Comparison of ENCODE assay signal across 10 mouse cellular contexts in the genomic region with DNA sequence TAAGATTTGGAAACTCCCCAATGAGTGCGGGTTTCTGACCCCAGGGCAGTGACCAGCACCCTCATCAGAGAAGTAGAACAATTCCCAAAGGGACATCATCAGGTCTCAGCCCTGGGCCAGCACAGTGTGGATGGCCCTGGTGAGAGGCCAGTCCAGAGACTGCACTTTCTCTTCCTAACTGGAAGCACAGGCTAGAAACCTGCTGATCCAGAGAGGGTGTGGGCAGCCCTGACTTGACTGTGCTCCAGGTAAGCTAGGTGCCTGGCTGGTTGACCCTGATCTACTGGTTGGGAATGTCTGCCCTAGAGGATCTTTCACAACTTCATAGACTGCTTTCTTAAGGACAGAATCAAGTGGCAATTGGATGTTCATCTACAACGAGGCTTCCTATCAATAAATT.
DNase-seq lines count a peak whose midpoint lies in the region; ATAC-seq and TF ChIP-seq lines count a peak whose summit lies in the region.
"Had no signal": no experiment of that assay in that cellular context is flagged by ENCODE, and none has a peak within 500 bp of the region (broad histone marks: within the 10 kb centered on the region; RNA-seq: fewer than 3 reads in every experiment).

No protein-coding gene starts in this region.

- H3K9ac ChIP-seq in hindbrain, postnatal 0 days (replicated peaks; ENCODE audit: low read length) = no peak overlapping the region
- H3K9ac ChIP-seq in midbrain, postnatal 0 days (replicated peaks; ENCODE audit: low read length, poor library complexity, severe bottlenecking) = no peak overlapping the region
- no peak overlapping the region for H3K9ac ChIP-seq in intestine, embryonic 15.5 days
- no peak overlapping the region for H3K9ac ChIP-seq in stomach, embryonic 14.5 days (replicated peaks; ENCODE audit: low read depth, low read length)
- H3K9ac ChIP-seq: lung, embryonic 15.5 days had no signal

- H3K4me3 ChIP-seq in hindbrain, embryonic 10.5 days = no peak overlapping the region
- H3K4me3 ChIP-seq in hindbrain, postnatal 0 days (ENCODE audit: low read length) = no peak overlapping the region
- peak overlapping the region; percentile 35; the same call in 1 of the 2 replicates for H3K4me3 ChIP-seq in midbrain, embryonic 10.5 days
- no peak overlapping the region for H3K4me3 ChIP-seq in midbrain, postnatal 0 days (ENCODE audit: low read depth, low read length)
- H3K4me3 ChIP-seq in intestine, embryonic 15.5 days (replicated peaks) = no peak overlapping the region
- no peak overlapping the region for H3K4me3 ChIP-seq in stomach, embryonic 14.5 days (ENCODE audit: low read depth, low read length)
- H3K4me3 ChIP-seq: lung, embryonic 15.5 days had no signal

- H3K27ac ChIP-seq in hindbrain, embryonic 10.5 days = peak overlapping the region; percentile 62; the same call in 1 of the 2 replicates
- no peak overlapping the region for H3K27ac ChIP-seq in hindbrain, postnatal 0 days
- H3K27ac ChIP-seq in midbrain, embryonic 10.5 days (replicated peaks) = peak overlapping the region; percentile 75
- no peak overlapping the region for H3K27ac ChIP-seq in midbrain, postnatal 0 days (ENCODE audit: low read depth, low read length)
- H3K27ac ChIP-seq in intestine, embryonic 15.5 days = no peak overlapping the region
- H3K27ac ChIP-seq in stomach, embryonic 14.5 days (ENCODE audit: low read length) = no peak overlapping the region
- H3K27ac ChIP-seq: lung, embryonic 15.5 days had no signal

- no peak for ATAC-seq in hindbrain, postnatal 0 days
- ATAC-seq in midbrain, postnatal 0 days (ENCODE audit: low FRiP score) = no peak
- ATAC-seq in intestine, embryonic 15.5 days = peak; percentile 21
- peak; percentile 39; the same call in 1 of the 2 replicates for ATAC-seq in stomach, embryonic 14.5 days (ENCODE audit: insufficient number of reproducible peaks, insufficient read depth, low FRiP score, low read depth)

- TF ChIP-seq CTCF in hindbrain, postnatal 0 days (IDR thresholded peaks at IDR 0.05; ENCODE audit: low read depth) = no peak
- no peak for TF ChIP-seq CTCF in midbrain, postnatal 0 days (IDR thresholded peaks at IDR 0.05)

- H3K4me2 ChIP-seq in hindbrain, postnatal 0 days (ENCODE audit: low read depth, low read length) = no peak overlapping the region
- no peak overlapping the region for H3K4me2 ChIP-seq in midbrain, postnatal 0 days (ENCODE audit: low read depth, low read length, poor library complexity, severe bottlenecking)
- no peak overlapping the region for H3K4me2 ChIP-seq in intestine, embryonic 15.5 days (replicated peaks)
- H3K4me2 ChIP-seq in stomach, embryonic 14.5 days (replicated peaks; ENCODE audit: low read depth, low read length) = no peak overlapping the region

- H3K27me3 ChIP-seq in hindbrain, embryonic 10.5 days (ENCODE audit: insufficient read depth, poor library complexity, severe bottlenecking) = peaks cover 6% of the 10 kb centered on the region; the same call in 1 of the 2 replicates
- H3K27me3 ChIP-seq in hindbrain, postnatal 0 days (ENCODE audit: insufficient read depth, low read length) = no peaks in the 10 kb centered on the region
- H3K27me3 ChIP-seq in midbrain, embryonic 10.5 days (ENCODE audit: low read depth, poor library complexity, severe bottlenecking) = no peaks in the 10 kb centered on the region
- no peaks in the 10 kb centered on the region for H3K27me3 ChIP-seq in midbrain, postnatal 0 days (ENCODE audit: insufficient read depth, low read length)
- H3K27me3 ChIP-seq in intestine, embryonic 15.5 days (replicated peaks) = no peaks in the 10 kb centered on the region
- H3K27me3 ChIP-seq in stomach, embryonic 14.5 days (ENCODE audit: control insufficient read depth, insufficient read depth, low read length) = no peaks in the 10 kb centered on the region
- H3K27me3 ChIP-seq: lung, embryonic 15.5 days had no signal

- no peaks in the 10 kb centered on the region for H3K36me3 ChIP-seq in hindbrain, embryonic 10.5 days
- no peaks in the 10 kb centered on the region for H3K36me3 ChIP-seq in hindbrain, postnatal 0 days (ENCODE audit: insufficient read depth, low read length)
- H3K36me3 ChIP-seq in midbrain, embryonic 10.5 days = no peaks in the 10 kb centered on the region
- no peaks in the 10 kb centered on the region for H3K36me3 ChIP-seq in midbrain, postnatal 0 days (ENCODE audit: insufficient read depth, low read length)
- no peaks in the 10 kb centered on the region for H3K36me3 ChIP-seq in intestine, embryonic 15.5 days
- no peaks in the 10 kb centered on the region for H3K36me3 ChIP-seq in stomach, embryonic 14.5 days (ENCODE audit: control insufficient read depth, insufficient read depth, low read length)
- H3K36me3 ChIP-seq: heart, embryonic 10.5 days; lung, embryonic 15.5 days had no signal

- DNase-seq in hindbrain, embryonic 10.5 days (ENCODE audit: low spot score) = no peak
- DNase-seq in hindbrain, postnatal 0 days (ENCODE audit: low spot score) = no peak
- DNase-seq in midbrain, embryonic 10.5 days (ENCODE audit: low spot score) = no peak
- DNase-seq in midbrain, postnatal 0 days (ENCODE audit: low spot score) = no peak
- DNase-seq in spleen, adult 18-20 months = no peak
- DNase-seq in ovary, postnatal 36 days (ENCODE audit: low spot score) = no peak

- 79% methylated on average over 2 of the region's 2 CpGs for WGBS in hindbrain, embryonic 10.5 days
- 79% methylated on average over 2 of the region's 2 CpGs for WGBS in hindbrain, postnatal 0 days
- WGBS in midbrain, embryonic 10.5 days = 82% methylated on average over 2 of the region's 2 CpGs
- WGBS in midbrain, postnatal 0 days = 73% methylated on average over 2 of the region's 2 CpGs
- 81% methylated on average over 2 of the region's 2 CpGs for WGBS in intestine, embryonic 15.5 days
- 79% methylated on average over 2 of the region's 2 CpGs for WGBS in stomach, embryonic 14.5 days

- no peaks in the 10 kb centered on the region for H3K9me3 ChIP-seq in hindbrain, embryonic 10.5 days
- no peaks in the 10 kb centered on the region for H3K9me3 ChIP-seq in hindbrain, postnatal 0 days (ENCODE audit: low read length)
- H3K9me3 ChIP-seq in midbrain, embryonic 10.5 days (replicated peaks) = no peaks in the 10 kb centered on the region
- no peaks in the 10 kb centered on the region for H3K9me3 ChIP-seq in midbrain, postnatal 0 days (ENCODE audit: low read length)
- no peaks in the 10 kb centered on the region for H3K9me3 ChIP-seq in intestine, embryonic 15.5 days
- no peaks in the 10 kb centered on the region for H3K9me3 ChIP-seq in stomach, embryonic 14.5 days (ENCODE audit: control insufficient read depth, low read depth, low read length)
- H3K9me3 ChIP-seq: heart, embryonic 10.5 days; lung, embryonic 15.5 days had no signal

- peaks cover 46% of the 10 kb centered on the region for H3K4me1 ChIP-seq in hindbrain, embryonic 10.5 days (replicated peaks)
- H3K4me1 ChIP-seq in hindbrain, postnatal 0 days (ENCODE audit: insufficient read depth, low read length) = no peaks in the 10 kb centered on the region
- H3K4me1 ChIP-seq in midbrain, embryonic 10.5 days = peaks cover 43% of the 10 kb centered on the region
- H3K4me1 ChIP-seq in midbrain, postnatal 0 days (ENCODE audit: insufficient read depth, low read length) = 0 out of 2 replicates have a peak, but pooled peaks cover 6% of the 10 kb centered on the region
- H3K4me1 ChIP-seq in intestine, embryonic 15.5 days (replicated peaks) = peaks cover 2% of the 10 kb centered on the region; the same call in 1 of the 2 replicates
- H3K4me1 ChIP-seq in stomach, embryonic 14.5 days (ENCODE audit: control insufficient read depth, insufficient read depth, low read length) = 0 out of 2 replicates have a peak, but pooled peaks cover 8% of the 10 kb centered on the region

Comparison
In these comparisons a context has a peak if more than half of its experiments do, and no peak if none do; other contexts are left out.
1. H3K27ac ChIP-seq: peak in hindbrain, embryonic 10.5 days (single experiment) and midbrain, embryonic 10.5 days (single experiment); none in hindbrain, postnatal 0 days (single experiment), midbrain, postnatal 0 days (single experiment), intestine, embryonic 15.5 days (single experiment) and stomach, embryonic 14.5 days (single experiment).
2. ATAC-seq: peak in intestine, embryonic 15.5 days (single experiment) and stomach, embryonic 14.5 days (single experiment); none in hindbrain, postnatal 0 days (single experiment) and midbrain, postnatal 0 days (single experiment).